Mouse (Mus musculus) stomach, adult 2 months (tissue): ENCODE data around the gene Tmem256. TPM values are rescaled to one million over a fixed set of nuclear protein-coding genes. Genes with fewer than 3 reads are reported as not detected.

Experiments used
- polyA plus RNA-seq: library from polyadenylated mRNA; depleted of rRNA; stranded (reverse); fragments of >200 nt; gene quantifications from 2 replicates; pipeline ENCODE4 v1.2.3, GENCODE M21; 2012; rRNA removed

The Tmem256 gene
- polyA plus RNA-seq, result 105 and 145 TPM in 2 replicates

DNA sequence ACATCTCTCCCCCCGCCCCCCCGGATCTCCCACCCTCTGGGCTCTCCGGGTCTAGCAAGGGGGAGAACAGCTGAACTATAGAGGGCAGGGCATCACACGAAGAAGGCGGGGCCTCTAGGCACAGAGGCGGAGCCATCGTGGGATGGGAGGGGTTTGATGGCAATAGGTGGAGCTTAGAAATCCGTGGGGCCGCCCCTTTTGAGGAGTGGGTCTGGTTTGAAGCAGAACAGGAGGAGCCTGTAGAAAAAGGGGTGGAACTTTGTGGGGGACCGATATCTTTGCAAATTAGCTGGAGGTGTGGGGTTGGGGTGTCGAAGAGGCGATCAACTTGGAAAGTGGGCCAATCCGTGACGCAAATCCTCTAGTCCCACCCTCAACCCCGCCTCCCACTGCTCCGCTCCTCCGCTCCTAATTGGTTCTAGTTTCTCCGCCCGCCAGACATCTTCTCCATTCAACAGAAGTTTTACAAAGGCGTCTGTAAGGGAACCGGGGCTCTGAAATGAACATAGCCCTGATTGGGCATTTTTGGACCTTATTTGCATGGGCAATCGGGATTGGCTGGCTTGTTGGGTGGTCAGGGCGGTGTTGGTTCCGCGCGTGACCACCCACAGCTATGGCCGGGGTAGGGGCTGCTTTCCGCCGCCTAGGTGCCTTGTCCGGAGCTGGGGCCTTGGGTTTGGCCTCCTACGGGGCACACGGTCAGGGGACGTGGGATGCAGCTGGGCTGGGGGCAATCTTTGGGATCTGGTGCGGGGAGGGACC lies at the start of gene Tmem256:
TSS of gene Tmem256 (plus strand) at position 563 of the 762 bp plus-strand sequence.

GRCm38 (mm10) chr11:69795168-69795982 lies 42.9 kb upstream of the Tmem256 start, which contains the start of gene Chrnb1:
TSS of gene Chrnb1 (minus strand) at chr11:69795943.

DNA sequence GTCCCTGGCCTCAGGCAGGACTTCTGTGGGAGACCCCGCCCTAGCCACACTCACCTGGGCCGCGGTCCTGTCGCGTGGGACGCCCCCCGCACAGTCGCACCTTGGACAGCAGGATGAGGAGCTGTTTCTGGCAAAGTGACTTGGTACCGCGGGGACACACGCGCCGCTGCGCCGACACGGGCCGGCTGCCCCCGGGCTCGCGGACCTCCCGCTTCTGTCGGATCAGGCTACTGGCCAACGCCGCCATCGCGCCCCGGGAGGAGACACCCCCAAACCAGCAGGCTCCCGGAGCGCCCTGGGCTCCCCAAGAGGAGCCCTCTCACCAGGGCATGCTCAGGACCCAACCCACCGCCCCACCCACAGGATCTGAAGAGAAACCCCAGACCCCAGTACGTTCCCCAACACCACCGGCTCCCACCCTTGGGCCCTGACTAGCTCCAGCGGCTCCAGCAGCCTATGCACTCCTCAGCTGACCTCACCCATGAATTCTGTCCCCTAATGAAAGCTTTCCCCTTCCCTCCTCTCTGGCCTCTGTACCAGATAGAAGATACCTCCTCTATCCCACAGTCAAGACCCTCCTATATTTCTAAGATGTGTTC lies 36.8 kb upstream of the Tmem256 start, which contains the start of gene Fgf11:
TSS of gene Fgf11 (minus strand) at position 479 of the 599 bp plus-strand sequence.

DNA sequence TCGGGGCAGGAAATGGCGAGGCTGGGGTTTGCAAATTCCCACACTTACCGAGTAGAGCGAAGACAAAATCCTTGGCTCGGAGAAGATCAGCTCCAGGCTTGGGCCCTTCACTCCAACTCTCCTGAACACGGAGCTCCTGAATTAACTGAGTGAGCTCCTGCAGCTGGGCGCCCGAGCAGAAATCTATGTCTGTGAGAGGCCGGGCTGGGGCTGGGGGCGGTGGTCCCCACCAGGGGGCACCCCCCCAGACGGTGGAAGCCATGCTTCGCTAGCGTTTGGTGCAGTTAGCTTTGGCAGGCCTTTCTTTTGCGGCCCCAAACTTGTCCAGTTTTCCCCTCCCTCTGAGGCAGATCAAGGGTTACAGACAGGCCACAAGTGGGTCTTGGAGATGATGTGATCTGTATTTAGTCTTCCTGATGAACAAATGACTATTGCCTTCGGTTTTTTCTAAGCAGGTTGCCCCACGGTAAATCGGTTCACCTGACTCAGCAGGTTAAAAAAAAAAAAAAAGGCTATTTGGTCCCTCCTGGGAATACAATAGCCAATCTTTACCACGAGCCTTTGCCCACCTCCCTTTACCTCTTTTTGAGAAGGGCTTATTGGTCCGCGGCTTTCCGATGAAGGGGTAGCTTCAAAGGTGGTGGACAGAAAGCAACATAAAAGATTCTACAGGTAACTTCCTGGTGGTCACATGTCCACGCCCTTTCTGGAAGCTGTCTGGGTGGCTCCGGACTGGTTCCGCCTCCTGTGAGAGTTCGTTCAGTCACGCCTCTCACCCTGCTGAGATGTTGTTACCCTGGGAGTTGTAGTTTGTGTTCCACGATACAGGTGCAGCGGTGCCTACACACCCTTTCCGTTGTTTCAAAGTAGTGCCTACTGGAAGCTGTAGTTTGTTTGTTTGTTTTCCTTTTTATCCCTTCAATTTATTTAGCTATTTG lies 33.1 kb upstream of the Tmem256 start, which contains the start of gene Tmem102:
TSS of gene Tmem102 (minus strand) at position 653 of the 938 bp plus-strand sequence.

DNA sequence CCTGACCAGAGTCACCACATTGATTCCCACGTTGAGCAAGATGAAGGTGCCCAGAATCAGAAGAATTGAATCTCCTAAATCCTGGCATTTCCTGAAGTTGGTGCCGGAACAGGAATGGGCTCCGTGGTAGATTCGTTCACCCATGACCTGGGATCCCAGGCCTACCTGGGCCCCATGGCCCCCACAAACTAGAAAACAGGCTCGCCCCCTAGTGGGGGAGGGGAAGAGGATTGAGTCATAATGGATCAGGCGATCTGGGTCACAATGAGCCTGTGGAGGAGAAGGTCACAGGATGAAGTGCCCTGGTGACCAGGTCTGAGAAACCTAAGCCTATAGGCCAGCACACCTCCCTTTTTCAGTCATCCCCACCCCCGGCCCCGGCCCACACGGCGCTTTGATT lies 23.2 kb upstream of the Tmem256 start, which contains the start of gene Gm39566:
TSS of gene Gm39566 (minus strand) at position 144 of the 400 bp plus-strand sequence.

DNA sequence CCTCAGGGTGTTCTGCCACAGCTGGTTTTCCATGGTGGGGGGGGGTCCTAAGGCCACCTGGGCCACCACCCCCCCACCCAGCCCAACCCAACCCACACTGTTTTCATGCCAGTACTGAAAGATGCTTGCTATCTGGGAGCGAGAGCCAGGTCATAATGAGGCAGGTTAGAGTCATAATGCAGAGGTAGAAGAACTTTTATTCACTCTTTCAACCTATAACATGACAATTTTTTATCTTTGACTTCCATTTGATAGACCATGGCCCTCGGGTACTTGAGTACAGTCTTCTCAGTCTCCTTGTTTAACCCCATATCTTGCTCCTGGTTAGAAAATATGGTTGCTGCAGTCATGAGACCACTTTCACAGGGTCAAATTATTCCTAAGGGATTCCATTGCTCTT lies 19.9 kb upstream of the Tmem256 start, which contains the start of gene Spem2:
TSS of gene Spem2 (minus strand) at position 101 of the 400 bp plus-strand sequence.

GRCm38 (mm10) chr11:69822080-69822479 lies 16.2 kb upstream of the Tmem256 start, which contains the start of gene Spem1:
TSS of gene Spem1 (minus strand) at chr11:69822180.

DNA sequence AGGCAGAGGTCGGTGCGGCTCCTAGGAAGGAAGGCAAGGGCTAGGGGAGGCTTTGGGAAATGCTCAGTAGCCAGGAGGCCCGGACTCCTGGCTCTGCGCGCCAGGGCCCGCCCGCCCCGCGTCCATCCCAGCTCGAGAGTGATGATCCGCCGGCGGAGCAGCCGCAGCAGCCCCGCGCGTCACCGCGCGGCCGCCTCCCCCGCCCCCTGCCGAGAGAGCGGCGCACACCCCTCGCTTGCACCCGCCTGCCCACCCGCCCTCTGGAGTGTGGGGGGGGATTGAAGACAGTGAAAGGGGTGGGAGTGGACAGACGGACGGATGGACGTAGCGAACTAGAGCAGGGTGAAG lies 736 bp upstream of the Tmem256 start, which contains the start of gene Nlgn2:
TSS of gene Nlgn2 (minus strand) at position 181 of the 348 bp plus-strand sequence.

GRCm38 (mm10) chr11:69846198-69846680 lies 7.9 kb downstream of the Tmem256 start, which contains the start of gene Plscr3:
TSS of gene Plscr3 (plus strand) at chr11:69846376.

GRCm38 (mm10) chr11:69858113-69858998 lies 20.0 kb downstream of the Tmem256 start, which contains the start of gene Tnk1:
TSS of gene Tnk1 (minus strand) at chr11:69858730.

DNA sequence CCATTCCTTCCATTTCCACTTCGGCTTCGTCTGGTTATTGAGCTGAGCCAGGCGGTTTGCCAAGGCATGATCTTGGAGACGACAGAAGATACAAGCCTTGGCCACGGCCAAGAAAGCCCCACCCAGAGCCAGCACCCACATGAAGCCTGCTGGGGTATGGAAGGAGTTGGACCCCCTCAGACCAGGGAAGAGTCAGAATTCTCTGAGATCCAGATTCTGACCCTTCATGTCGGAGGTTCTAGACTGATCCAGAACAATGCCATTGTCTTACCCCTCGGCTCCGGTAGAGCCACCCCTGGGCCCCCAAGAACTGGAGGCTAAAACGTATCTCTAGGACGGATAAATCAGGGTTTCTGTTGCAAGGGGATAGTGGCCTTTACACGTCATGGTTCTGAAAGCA lies 39.6 kb downstream of the Tmem256 start, which contains the start of gene Tmem95:
TSS of gene Tmem95 (minus strand) at position 141 of the 400 bp plus-strand sequence.

GRCm38 (mm10) chr11:69880853-69881603 lies 42.7 kb downstream of the Tmem256 start, which contains the start of gene Kctd11:
TSS of gene Kctd11 (minus strand) at chr11:69881406.

Other genes starting within 250 kb of the Tmem256 start
- gene Atp1b2, start 232.6 kb upstream of the Tmem256 start, polyA plus RNA-seq, result 4.4 and 7.2 TPM in 2 replicates
- gene Shbg, start 220.6 kb upstream of the Tmem256 start, polyA plus RNA-seq, result not detected in 2 replicates
- gene Sat2, start 216.5 kb upstream of the Tmem256 start, polyA plus RNA-seq, result 0.60 and 0.94 TPM in 2 replicates
- 26.3 and 30.1 TPM in 2 replicates for gene Fxr2, start 205.5 kb upstream of the Tmem256 start, polyA plus RNA-seq
- 5.0 and 6.1 TPM in 2 replicates for gene Sox15, start 183.2 kb upstream of the Tmem256 start, polyA plus RNA-seq
- gene Mpdu1, start 175.9 kb upstream of the Tmem256 start, polyA plus RNA-seq, result 79.1 and 96.6 TPM in 2 replicates
- gene Cd68, start 172.4 kb upstream of the Tmem256 start, polyA plus RNA-seq, result 19.8 and 26.7 TPM in 2 replicates
- 47.2 and 66.8 TPM in 2 replicates for gene Eif4a1, start 166.1 kb upstream of the Tmem256 start, polyA plus RNA-seq
- gene Senp3, start 156.4 kb upstream of the Tmem256 start, polyA plus RNA-seq, result 10.6 and 12.6 TPM in 2 replicates
- gene Tnfsf13, start 152.7 kb upstream of the Tmem256 start, polyA plus RNA-seq, result 1.0 and 1.7 TPM in 2 replicates
- gene Tnfsf12, start 142.7 kb upstream of the Tmem256 start, polyA plus RNA-seq, result 15.9 and 22.7 TPM in 2 replicates
- gene Tnfsfm13, start 142.4 kb upstream of the Tmem256 start, polyA plus RNA-seq, result 4.2 and 5.1 TPM in 2 replicates
- gene Polr2a, start 79.9 kb upstream of the Tmem256 start, polyA plus RNA-seq, result 7.3 and 12.3 TPM in 2 replicates
- gene Slc35g3, start 76.5 kb upstream of the Tmem256 start, polyA plus RNA-seq, result 0.12 and 0.19 TPM in 2 replicates
- gene Zbtb4, start 72.6 kb upstream of the Tmem256 start, polyA plus RNA-seq, result 10.3 and 17.5 TPM in 2 replicates
- 3.2 and 5.8 TPM in 2 replicates for gene Chrnb1, start 42.6 kb upstream of the Tmem256 start, polyA plus RNA-seq
- 2.3 and 2.6 TPM in 2 replicates for gene Fgf11, start 36.7 kb upstream of the Tmem256 start, polyA plus RNA-seq
- gene Tmem102, start 32.9 kb upstream of the Tmem256 start, polyA plus RNA-seq, result 23.4 and 35.3 TPM in 2 replicates
- gene Gm39566, start 23.2 kb upstream of the Tmem256 start, polyA plus RNA-seq, result not detected in 2 replicates
- gene Spem2, start 20.0 kb upstream of the Tmem256 start, polyA plus RNA-seq, result not detected in 2 replicates
- 0.05 TPM in 1 of 2 replicates, not detected in the other for gene Spem1, start 16.3 kb upstream of the Tmem256 start, polyA plus RNA-seq
- gene Nlgn2, start 730 bp upstream of the Tmem256 start, polyA plus RNA-seq, result 10.0 and 11.0 TPM in 2 replicates
- 51.9 and 53.6 TPM in 2 replicates for gene Plscr3, start 7.9 kb downstream of the Tmem256 start, polyA plus RNA-seq
- gene Tnk1, start 20.2 kb downstream of the Tmem256 start, polyA plus RNA-seq, result 18.6 and 19.9 TPM in 2 replicates
- gene Tmem95, start 39.5 kb downstream of the Tmem256 start, polyA plus RNA-seq, result not detected in 2 replicates
- 7.2 and 8.2 TPM in 2 replicates for gene Kctd11, start 42.9 kb downstream of the Tmem256 start, polyA plus RNA-seq
- 0.81 and 1.9 TPM in 2 replicates for gene Acap1, start 57.0 kb downstream of the Tmem256 start, polyA plus RNA-seq
- gene 2810408A11Rik, start 62.5 kb downstream of the Tmem256 start, polyA plus RNA-seq, result 0.77 and 1.0 TPM in 2 replicates
- 11.5 and 14.7 TPM in 2 replicates for gene Neurl4, start 62.6 kb downstream of the Tmem256 start, polyA plus RNA-seq
- gene Gps2, start 75.4 kb downstream of the Tmem256 start, polyA plus RNA-seq, result 71.1 and 72.4 TPM in 2 replicates
- 152 and 162 TPM in 2 replicates for gene Eif5a, start 83.4 kb downstream of the Tmem256 start, polyA plus RNA-seq
- gene Ybx2, start 97.3 kb downstream of the Tmem256 start, polyA plus RNA-seq, result 26.1 and 33.8 TPM in 2 replicates
- 51.9 and 55.0 TPM in 2 replicates for gene Slc2a4, start 109.7 kb downstream of the Tmem256 start, polyA plus RNA-seq
- gene Cldn7, start 126.3 kb downstream of the Tmem256 start, polyA plus RNA-seq, result 3.6 and 4.8 TPM in 2 replicates
- 39.4 and 42.7 TPM in 2 replicates for gene Ctdnep1, start 142.6 kb downstream of the Tmem256 start, polyA plus RNA-seq
- gene Elp5, start 144.0 kb downstream of the Tmem256 start, polyA plus RNA-seq, result 27.8 and 29.8 TPM in 2 replicates
- 180 and 211 TPM in 2 replicates for gene Gabarap, start 152.6 kb downstream of the Tmem256 start, polyA plus RNA-seq
- gene Phf23, start 157.3 kb downstream of the Tmem256 start, polyA plus RNA-seq, result 2.7 and 4.8 TPM in 2 replicates
- gene Dvl2, start 162.1 kb downstream of the Tmem256 start, polyA plus RNA-seq, result 5.2 and 6.7 TPM in 2 replicates
- 53.2 and 55.7 TPM in 2 replicates for gene Acadvl, start 176.9 kb downstream of the Tmem256 start, polyA plus RNA-seq
- gene Dlg4, start 178.4 kb downstream of the Tmem256 start, polyA plus RNA-seq, result 5.7 and 6.6 TPM in 2 replicates
- 0.32 TPM in 1 of 2 replicates, not detected in the other for gene Asgr1, start 215.6 kb downstream of the Tmem256 start, polyA plus RNA-seq